Comparison of ENCODE assay signal across 8 mouse cellular contexts in genomic region chr4:129876831-129877764, GRCm38 (mm10). TPM values are rescaled to one million over a fixed set of nuclear protein-coding genes. Genes with fewer than 3 reads are reported as not detected.
DNase-seq lines count a peak whose midpoint lies in the region; ATAC-seq and TF ChIP-seq lines count a peak whose summit lies in the region.

No protein-coding gene starts in this region.

- ATAC-seq in forebrain, embryonic 13.5 days, result peak; percentile 63
- peak; percentile 67 for ATAC-seq in heart, postnatal 0 days (ENCODE audit: insufficient read depth, low read depth)
- peak; percentile 71; the same call in 1 of the 2 replicates for ATAC-seq in liver, embryonic 14.5 days (ENCODE audit: insufficient read depth)
- ATAC-seq in neural tube, embryonic 11.5 days (ENCODE audit: insufficient read depth, low FRiP score, low TSS enrichment), result no peak
- ATAC-seq in stomach, embryonic 16.5 days (ENCODE audit: insufficient read depth, low FRiP score), result peak; percentile 84

- H3K9ac ChIP-seq in forebrain, embryonic 13.5 days, result peak overlapping the region; percentile 56
- peak overlapping the region; percentile 58 for H3K9ac ChIP-seq in heart, postnatal 0 days (replicated peaks; ENCODE audit: low read depth, low read length)
- H3K9ac ChIP-seq in liver, embryonic 14.5 days (replicated peaks), result peak overlapping the region; percentile 55
- H3K9ac ChIP-seq in neural tube, embryonic 11.5 days (ENCODE audit: low read length), result peak overlapping the region; percentile 42
- peak overlapping the region; percentile 61 for H3K9ac ChIP-seq in stomach, embryonic 16.5 days (ENCODE audit: low read length)

- H3K27ac ChIP-seq in forebrain, embryonic 13.5 days, result peak overlapping the region; percentile 69
- H3K27ac ChIP-seq in heart, postnatal 0 days (ENCODE audit: low read depth), result peak overlapping the region; percentile 88
- peak overlapping the region; percentile 22 for H3K27ac ChIP-seq in liver, embryonic 14.5 days
- peak overlapping the region; percentile 35; the same call in 1 of the 2 replicates for H3K27ac ChIP-seq in neural tube, embryonic 11.5 days (ENCODE audit: low read depth, low read length)
- H3K27ac ChIP-seq in stomach, embryonic 16.5 days (ENCODE audit: low read length), result peak overlapping the region; percentile 89

- no peaks in the 10 kb centered on the region for H3K27me3 ChIP-seq in forebrain, embryonic 13.5 days
- H3K27me3 ChIP-seq in heart, postnatal 0 days (ENCODE audit: control insufficient read depth, insufficient read depth, low read length), result no peaks in the 10 kb centered on the region
- no peaks in the 10 kb centered on the region for H3K27me3 ChIP-seq in liver, embryonic 14.5 days (ENCODE audit: control insufficient read depth, insufficient read depth, low read length)
- H3K27me3 ChIP-seq in neural tube, embryonic 11.5 days (ENCODE audit: control insufficient read depth, insufficient read depth, low read length), result no peaks in the 10 kb centered on the region
- H3K27me3 ChIP-seq in stomach, embryonic 16.5 days (ENCODE audit: control insufficient read depth, insufficient read depth, low read length), result no peaks in the 10 kb centered on the region

- no peak for TF ChIP-seq EP300 in heart, postnatal 0 days (IDR thresholded peaks at IDR 0.05; ENCODE audit: low read depth)
- TF ChIP-seq EP300 in liver, embryonic 14.5 days (IDR thresholded peaks at IDR 0.05; ENCODE audit: low read depth), result 0 out of 2 replicates have a peak, but pooled peaks have one; percentile 15

- 13% methylated on average over 21 of the region's 21 CpGs for WGBS in forebrain, embryonic 13.5 days
- 15% methylated on average over 21 of the region's 21 CpGs for WGBS in heart, postnatal 0 days
- WGBS in liver, embryonic 14.5 days (ENCODE audit: insufficient replicate concordance), result 13% methylated on average over 21 of the region's 21 CpGs
- 14% methylated on average over 21 of the region's 21 CpGs for WGBS in neural tube, embryonic 11.5 days
- 9% methylated on average over 21 of the region's 21 CpGs for WGBS in stomach, embryonic 16.5 days

- H3K4me3 ChIP-seq in forebrain, embryonic 13.5 days, result peak overlapping the region; percentile 31
- H3K4me3 ChIP-seq in heart, postnatal 0 days (ENCODE audit: low read depth, low read length), result peak overlapping the region; percentile 39
- peak overlapping the region; percentile 39 for H3K4me3 ChIP-seq in liver, embryonic 14.5 days (ENCODE audit: insufficient read depth in 1 of 2, low read depth in 2 of 2, low read length in 2 of 2)
- H3K4me3 ChIP-seq in neural tube, embryonic 11.5 days (ENCODE audit: low read depth, low read length), result peak overlapping the region; percentile 20; the same call in 1 of the 2 replicates
- peak overlapping the region; percentile 32 for H3K4me3 ChIP-seq in stomach, embryonic 16.5 days (replicated peaks; ENCODE audit: low read length)

- no peaks in the 10 kb centered on the region for H3K9me3 ChIP-seq in forebrain, embryonic 13.5 days (replicated peaks)
- H3K9me3 ChIP-seq in heart, postnatal 0 days (replicated peaks; ENCODE audit: control insufficient read depth, low read length), result no peaks in the 10 kb centered on the region
- H3K9me3 ChIP-seq in liver, embryonic 14.5 days (ENCODE audit: control insufficient read depth, low read length), result no peaks in the 10 kb centered on the region
- H3K9me3 ChIP-seq in neural tube, embryonic 11.5 days (ENCODE audit: control insufficient read depth, low read length), result no peaks in the 10 kb centered on the region
- no peaks in the 10 kb centered on the region for H3K9me3 ChIP-seq in stomach, embryonic 16.5 days (replicated peaks; ENCODE audit: control insufficient read depth, low read length)

- H3K36me3 ChIP-seq in forebrain, embryonic 13.5 days (ENCODE audit: poor library complexity, severe bottlenecking), result no peaks in the 10 kb centered on the region
- H3K36me3 ChIP-seq in heart, postnatal 0 days (replicated peaks; ENCODE audit: control insufficient read depth, insufficient read depth, low read length), result no peaks in the 10 kb centered on the region
- H3K36me3 ChIP-seq in liver, embryonic 14.5 days (replicated peaks; ENCODE audit: control insufficient read depth, insufficient read depth, low read depth), result no peaks in the 10 kb centered on the region
- H3K36me3 ChIP-seq in neural tube, embryonic 11.5 days (ENCODE audit: control insufficient read depth, insufficient read depth, low read length), result no peaks in the 10 kb centered on the region
- no peaks in the 10 kb centered on the region for H3K36me3 ChIP-seq in stomach, embryonic 16.5 days (ENCODE audit: control insufficient read depth, insufficient read depth, low read length)

- DNase-seq in CD8-positive naive resting alpha-beta T cell, adult 2 months (ENCODE audit: low read depth in 2 of 2, low spot score in 2 of 2), result peak; percentile 63 to 70
- DNase-seq in c-Kit-positive CD71-negative TER-119-negative erythroid progenitor cells, embryonic 14.5 days (ENCODE audit: low read depth), result peak; percentile 57
- peak; percentile 65 for DNase-seq in heart, postnatal 0 days (ENCODE audit: low spot score)
- peak; percentile 87 to 94 for DNase-seq in kidney, postnatal 25 days
- peak; percentile 38 to 42 (median 41) for DNase-seq in liver, embryonic 14.5 days (ENCODE audit: low read depth in 3 of 3, low spot score in 3 of 3)
- DNase-seq in neural tube, embryonic 11.5 days (ENCODE audit: low spot score), result peak; percentile 68

- peaks cover 13% of the 10 kb centered on the region for H3K4me1 ChIP-seq in forebrain, embryonic 13.5 days
- peaks cover 15% of the 10 kb centered on the region for H3K4me1 ChIP-seq in heart, postnatal 0 days (ENCODE audit: control insufficient read depth, insufficient read depth)
- H3K4me1 ChIP-seq in liver, embryonic 14.5 days (replicated peaks; ENCODE audit: control insufficient read depth in 2 of 2, insufficient read depth in 2 of 2, low read length in 1 of 2), result peaks cover 0 to 22% of the 10 kb centered on the region in 2 experiments; a peak in 2 of 4 replicates
- H3K4me1 ChIP-seq in neural tube, embryonic 11.5 days (ENCODE audit: control insufficient read depth, insufficient read depth, low read length), result 0 out of 2 replicates have a peak, but pooled peaks cover 4% of the 10 kb centered on the region
- H3K4me1 ChIP-seq in stomach, embryonic 16.5 days (ENCODE audit: control insufficient read depth, insufficient read depth, low read length), result peaks cover 19% of the 10 kb centered on the region

- no peak for TF ChIP-seq CTCF in heart, postnatal 0 days (IDR thresholded peaks at IDR 0.05; ENCODE audit: low read depth)
- TF ChIP-seq CTCF in liver, embryonic 14.5 days (IDR thresholded peaks at IDR 0.05; ENCODE audit: low read depth), result no peak

- peak overlapping the region; percentile 60 for H3K4me2 ChIP-seq in forebrain, embryonic 13.5 days
- peak overlapping the region; percentile 60 for H3K4me2 ChIP-seq in heart, postnatal 0 days (ENCODE audit: low read depth, low read length)
- peak overlapping the region; percentile 63 for H3K4me2 ChIP-seq in liver, embryonic 14.5 days (ENCODE audit: low read depth)
- peak overlapping the region; percentile 40 for H3K4me2 ChIP-seq in neural tube, embryonic 11.5 days (ENCODE audit: low read depth)
- H3K4me2 ChIP-seq in stomach, embryonic 16.5 days (ENCODE audit: low read depth, low read length), result peak overlapping the region; percentile 54

RNA-seq across cellular contexts. Expression of gene Spocd1, which starts 52.0 kb away (rescaled TPM):
- not detected in 2 replicates for polyA plus RNA-seq in forebrain, embryonic 13.5 days (2015; fragmentation: Nextera tagmentation; extraction: Ambion mirVana)
- total RNA-seq in heart, postnatal 0 days (2014; rRNA removed; ENCODE audit: low replicate concordance), result 0.70 TPM in 1 of 2 replicates, not detected in the other
- polyA plus RNA-seq in heart, postnatal 0 days (2015; fragmentation: Nextera tagmentation; extraction: Ambion mirVana), result 0.04 and 0.05 TPM in 2 replicates
- polyA plus RNA-seq in liver, embryonic 14.5 days (2012; rRNA removed), result 0.03 TPM in 1 of 2 replicates, not detected in the other
- 0.11 TPM in 1 of 2 replicates, not detected in the other for polyA plus RNA-seq in liver, embryonic 14.5 days (2014; fragmentation: Nextera tagmentation; extraction: Ambion mirVana)
- not detected in 2 replicates for polyA plus RNA-seq in neural tube, embryonic 11.5 days (2014; fragmentation: Nextera tagmentation; extraction: Ambion mirVana)
- not detected in 2 replicates for polyA plus RNA-seq in stomach, embryonic 16.5 days (2015; fragmentation: Nextera tagmentation; extraction: Ambion mirVana)

Comparison
In these comparisons a context has a peak if more than half of its experiments do, and no peak if none do; other contexts are left out.
1. H3K27ac ChIP-seq: peak in every context shown above with its lines; median percentile 89 in stomach, embryonic 16.5 days; 88 in heart, postnatal 0 days; 69 in forebrain, embryonic 13.5 days; 35 in neural tube, embryonic 11.5 days; 22 in liver, embryonic 14.5 days.